Mouse (Mus musculus): ENCODE measurements around the gene Sirt7.

GRCm38 (mm10) chr11:120588531-120588930 is 36.5 kb downstream of the Sirt7 start:
- TF ChIP-seq POLR2A (IDR thresholded peaks at IDR 0.05; ENCODE audit: low read depth, low read length) (no peak), CTCF (IDR thresholded peaks at IDR 0.05; ENCODE audit: extremely low read depth, insufficient read depth, insufficient read length, insufficient replicate concordance) (no peak)

Data from spleen, adult 2 months (tissue).